Mouse (Mus musculus) megakaryocyte, embryonic 14.5 days (primary cell): ENCODE results near the gene BC030867. TPM values are rescaled to one million over a fixed set of nuclear protein-coding genes. Genes with fewer than 3 reads are reported as not detected.

Experiments
- H3K27me3 ChIP-seq: replicated peaks from 2 replicates; pipeline ENCODE3; 2012; ENCODE audit warnings: inconsistent platforms
- H3K36me3 ChIP-seq: replicated peaks from 2 replicates; pipeline ENCODE3; 2012; ENCODE audit warnings: low read length, inconsistent platforms, mixed read lengths
- H3K4me1 ChIP-seq: 2 replicates; pipeline ENCODE4 v1.6.1; 2012; ENCODE audit warnings: inconsistent platforms
- H3K4me3 ChIP-seq: replicated peaks from 2 replicates; pipeline ENCODE3; 2012; ENCODE audit warnings: moderate library complexity, mild to moderate bottlenecking, inconsistent platforms
- H3K9me3 ChIP-seq: 2 replicates; pipeline ENCODE4 v1.6.1; 2012; ENCODE audit warnings: inconsistent platforms
- FLI1 ChIP-seq: IDR thresholded peaks from 2 replicates; pipeline ENCODE4 v1.6.1; 2012; ENCODE audit warnings: low read length, inconsistent platforms, mixed read lengths
- GATA1 ChIP-seq: IDR thresholded peaks from 3 replicates; pipeline ENCODE4 v1.6.1; 2012; ENCODE audit warnings: mixed read lengths, low read length, inconsistent platforms, borderline replicate concordance
- polyA plus RNA-seq: library from polyadenylated mRNA; stranded (reverse); fragments of >175 nt; gene quantifications from 2 replicates; pipeline ENCODE4 v1.2.3, GENCODE M21; 2012; ENCODE audit warnings: low replicate concordance; ENCODE audit not compliant: insufficient read depth

BC030867 gene
- polyA plus RNA-seq, 1 experiment, result 4.2 TPM

DNA sequence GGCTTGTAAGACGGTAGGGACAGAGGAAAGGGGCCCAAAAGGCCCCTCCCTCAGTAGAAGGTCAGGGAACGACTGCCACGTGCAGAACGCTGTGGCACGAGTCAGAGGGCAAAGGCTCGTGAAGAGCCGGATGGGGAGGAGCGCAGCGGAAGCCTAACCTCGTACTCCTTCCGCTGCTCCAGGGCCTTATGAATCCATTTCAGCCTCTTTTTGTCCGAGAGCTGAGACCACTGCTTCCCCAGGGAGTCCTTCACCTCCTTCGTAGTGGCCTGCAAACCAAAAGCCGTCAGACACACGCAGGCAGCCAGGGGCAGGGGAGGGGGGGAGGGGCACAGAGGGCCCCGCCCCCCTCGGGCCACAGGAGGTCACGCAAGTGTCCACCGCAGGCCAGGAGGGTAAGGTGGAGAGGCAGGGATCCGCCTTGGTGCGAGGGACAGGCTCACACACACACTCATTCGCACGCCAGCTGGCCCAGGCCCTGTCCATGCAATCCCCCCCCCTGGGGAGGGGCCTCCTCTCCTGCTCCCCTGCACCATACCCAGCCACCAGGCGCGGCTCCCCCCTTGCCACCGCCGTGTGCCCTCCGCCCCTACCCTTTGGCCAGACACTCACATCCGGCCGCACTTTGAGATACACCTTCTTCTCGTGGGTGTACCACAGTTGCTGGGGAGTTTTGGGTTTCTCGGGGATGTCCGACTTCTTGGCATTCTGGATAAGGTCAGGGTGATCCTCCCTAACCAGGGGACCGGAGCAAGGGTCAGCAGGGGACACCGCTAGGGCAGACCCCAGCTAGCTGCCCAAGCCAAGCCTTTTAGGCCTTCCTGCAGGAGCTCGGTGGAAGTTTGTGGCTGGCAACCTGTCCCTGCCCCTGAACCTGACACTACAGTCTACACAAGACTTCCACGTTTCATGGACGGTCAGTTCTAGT, 62.4 kb downstream of the BC030867 start:
- Histone ChIP-seq H3K27me3 (no peaks in the 10 kb centered on the region), H3K4me1 (peaks cover 92% of the 10 kb centered on the region), H3K9me3 (no peaks in the 10 kb centered on the region), H3K4me3 (no peak overlapping the region), H3K36me3 (peaks cover 98% of the 10 kb centered on the region)
- no peak for TF ChIP-seq GATA1
- no peak for TF ChIP-seq FLI1

- Histone ChIP-seq H3K9me3 (no peaks in the 10 kb centered on the region), H3K4me1 (peaks cover 88% of the 10 kb centered on the region), H3K4me3 (no peak overlapping the region), H3K27me3 (no peaks in the 10 kb centered on the region), H3K36me3 (peaks cover 89% of the 10 kb centered on the region)
- TF ChIP-seq FLI1 (no peak), GATA1 (no peak)
Observed at GRCm38 (mm10) chr11:102311966-102312365, 63.3 kb downstream of the BC030867 start.

- Histone ChIP-seq H3K36me3 (peaks cover 83% of the 10 kb centered on the region), H3K9me3 (no peaks in the 10 kb centered on the region), H3K4me1 (peaks cover 87% of the 10 kb centered on the region), H3K27me3 (no peaks in the 10 kb centered on the region), H3K4me3 (no peak overlapping the region)
- TF ChIP-seq GATA1 (no peak), FLI1 (no peak)
Observed at GRCm38 (mm10) chr11:102312586-102312985, 63.9 kb downstream of the BC030867 start.

- Histone ChIP-seq H3K27me3 (no peaks in the 10 kb centered on the region), H3K36me3 (peaks cover 68% of the 10 kb centered on the region), H3K4me1 (peaks cover 69% of the 10 kb centered on the region), H3K9me3 (no peaks in the 10 kb centered on the region), H3K4me3 (no peak overlapping the region)
- TF ChIP-seq FLI1 (no peak), GATA1 (no peak)
Observed at GRCm38 (mm10) chr11:102314321-102314720, 65.6 kb downstream of the BC030867 start.

Other genes starting within 250 kb of the BC030867 start
- not detected in 2 replicates for gene Mpp3, start 220.4 kb upstream of the BC030867 start, polyA plus RNA-seq
- not detected in 2 replicates for gene Cd300lg, start 207.4 kb upstream of the BC030867 start, polyA plus RNA-seq
- gene Mpp2, start 160.4 kb upstream of the BC030867 start, polyA plus RNA-seq, result 7.0 and 10.2 TPM in 2 replicates
- gene Ppy, start 147.6 kb upstream of the BC030867 start, polyA plus RNA-seq, result 2.3 TPM in 1 of 2 replicates, not detected in the other
- gene Pyy, start 141.1 kb upstream of the BC030867 start, polyA plus RNA-seq, result not detected in 2 replicates
- gene Nags, start 103.4 kb upstream of the BC030867 start, polyA plus RNA-seq, result not detected in 2 replicates
- gene Tmem101, start 92.5 kb upstream of the BC030867 start, polyA plus RNA-seq, result 13.5 TPM in 1 of 2 replicates, not detected in the other
- gene Lsm12, start 63.6 kb upstream of the BC030867 start, polyA plus RNA-seq, result 36.7 and 120 TPM in 2 replicates
- gene G6pc3, start 59.3 kb upstream of the BC030867 start, polyA plus RNA-seq, result 32.9 and 73.3 TPM in 2 replicates
- 384 and 644 TPM in 2 replicates for gene Hdac5, start 18.7 kb upstream of the BC030867 start, polyA plus RNA-seq
- gene Asb16, start 19.9 kb downstream of the BC030867 start, polyA plus RNA-seq, result not detected in 2 replicates
- 46.7 and 48.3 TPM in 2 replicates for gene Tmub2, start 36.0 kb downstream of the BC030867 start, polyA plus RNA-seq
- 64.8 and 80.0 TPM in 2 replicates for gene Atxn7l3, start 47.7 kb downstream of the BC030867 start, polyA plus RNA-seq
- 46.9 and 85.8 TPM in 2 replicates for gene Ubtf, start 70.9 kb downstream of the BC030867 start, polyA plus RNA-seq
- gene Slc4a1, start 117.3 kb downstream of the BC030867 start, polyA plus RNA-seq, result 0.13 and 2.8 TPM in 2 replicates
- gene Rundc3a, start 144.5 kb downstream of the BC030867 start, polyA plus RNA-seq, result 3.8 and 6.6 TPM in 2 replicates
- 164 and 165 TPM in 2 replicates for gene Slc25a39, start 159.1 kb downstream of the BC030867 start, polyA plus RNA-seq
- 44.1 and 152 TPM in 2 replicates for gene Grn, start 181.4 kb downstream of the BC030867 start, polyA plus RNA-seq
- gene Fam171a2, start 198.8 kb downstream of the BC030867 start, polyA plus RNA-seq, result 1.7 and 1.8 TPM in 2 replicates
- 3,342 and 4,614 TPM in 2 replicates for gene Itga2b, start 221.2 kb downstream of the BC030867 start, polyA plus RNA-seq